Mouse (Mus musculus): Measurements from ENCODE around the gene Aox2. TPM values are rescaled to one million over a fixed set of nuclear protein-coding genes. Genes with fewer than 3 reads are reported as not detected.
"Not testable (repeated sequence)": the region's sequence is repeated elsewhere in the genome, so short reads cannot be mapped to it uniquely, and the experiment has no call there.

Gene Aox2
- total RNA-seq, 4 experiments from 2014 or later: 0.09 TPM; not detected in 3

- DNase-seq (ENCODE audit: low spot score in 2 of 2): no peak
These were observed 66.4 kb downstream of the Aox2 start for GRCm38 (mm10) chr1:58344570-58344969.

- no peak for DNase-seq (ENCODE audit: low spot score in 2 of 2)
These were observed 68.0 kb downstream of the Aox2 start for GRCm38 (mm10) chr1:58346159-58346558.

GRCm38 (mm10) chr1:58348712-58349111, 70.6 kb downstream of the Aox2 start:
- DNase-seq (ENCODE audit: low spot score in 2 of 2): no peak

GRCm38 (mm10) chr1:58353238-58353893, 75.2 kb downstream of the Aox2 start:
- no peak for DNase-seq (ENCODE audit: low spot score in 2 of 2)

GRCm38 (mm10) chr1:58358958-58359901, 81.1 kb downstream of the Aox2 start:
- peak; percentile 32 to 79 for DNase-seq (ENCODE audit: low spot score in 2 of 2)

GRCm38 (mm10) chr1:58362296-58362695, 84.2 kb downstream of the Aox2 start:
- DNase-seq (ENCODE audit: low spot score in 2 of 2): no peak

GRCm38 (mm10) chr1:58364551-58364950, 86.4 kb downstream of the Aox2 start:
- DNase-seq (ENCODE audit: low spot score in 2 of 2): no peak

- DNase-seq (ENCODE audit: low spot score in 2 of 2): no peak
These were observed 87.7 kb downstream of the Aox2 start for GRCm38 (mm10) chr1:58365829-58366228.

GRCm38 (mm10) chr1:58366737-58367471, 88.8 kb downstream of the Aox2 start:
- DNase-seq (ENCODE audit: low spot score in 2 of 2): no peak

GRCm38 (mm10) chr1:58369716-58370115, 91.6 kb downstream of the Aox2 start:
- no peak for DNase-seq (ENCODE audit: low spot score in 2 of 2)

GRCm38 (mm10) chr1:58374266-58374665, 96.1 kb downstream of the Aox2 start:
- DNase-seq (ENCODE audit: low spot score in 2 of 2): not testable (repeated sequence)

- DNase-seq (ENCODE audit: low spot score in 2 of 2): no peak
These were observed 97.5 kb downstream of the Aox2 start for GRCm38 (mm10) chr1:58375574-58376147.

- DNase-seq (ENCODE audit: low spot score in 2 of 2): no peak
These were observed 104.6 kb downstream of the Aox2 start for GRCm38 (mm10) chr1:58382586-58383281.

GRCm38 (mm10) chr1:58391421-58392267, 113.5 kb downstream of the Aox2 start:
- DNase-seq (ENCODE audit: low spot score in 2 of 2): no peak

GRCm38 (mm10) chr1:58392268-58392651, 114.1 kb downstream of the Aox2 start:
- DNase-seq (ENCODE audit: low spot score in 2 of 2): no peak

GRCm38 (mm10) chr1:58392652-58393283, 114.6 kb downstream of the Aox2 start, which contains the start of gene Bzw1:
Gene Bzw1, plus strand, starts transcription at chr1:58392898.
- DNase-seq (ENCODE audit: low spot score in 2 of 2): peak; percentile 82 to 89

- peak; percentile 31 to 32 for DNase-seq (ENCODE audit: low spot score in 2 of 2)
These were observed 115.4 kb downstream of the Aox2 start for GRCm38 (mm10) chr1:58393284-58394195.

GRCm38 (mm10) chr1:58395341-58395740, 117.2 kb downstream of the Aox2 start:
- no peak for DNase-seq (ENCODE audit: low spot score in 2 of 2)

Measured in left cerebral cortex, adult 8-10 months (tissue).